Mouse (Mus musculus): ENCODE measurements at regions not wholly inside any gene's neighbourhood (a gene's known extent, or its start where the extent isn't known, plus 50 kb on each side); places are given as distances from the start of the nearest gene placed in this dataset.

DNA sequence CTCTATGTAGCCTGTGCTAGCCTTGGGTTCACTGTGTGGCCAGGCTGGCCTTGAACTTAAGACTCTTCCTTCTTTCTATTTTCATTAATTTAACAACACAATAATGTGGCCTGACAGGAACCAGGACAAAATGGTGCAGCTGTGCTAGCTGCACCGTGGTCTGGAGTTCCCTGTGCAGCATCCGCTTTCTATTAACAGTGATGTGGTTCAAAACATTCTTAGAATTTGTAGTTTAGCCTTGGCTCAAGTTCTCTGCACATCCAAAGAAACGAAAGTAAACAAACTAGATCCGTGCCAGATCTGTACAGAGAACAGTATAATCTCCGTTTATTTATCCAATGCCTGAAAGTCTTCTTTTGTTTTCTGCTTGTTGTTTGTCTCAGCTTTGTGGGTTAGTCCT is 88.5 kb downstream of the Irx1 start:
- DNase-seq (ENCODE audit: low spot score in 2 of 2): no peak

DNA sequence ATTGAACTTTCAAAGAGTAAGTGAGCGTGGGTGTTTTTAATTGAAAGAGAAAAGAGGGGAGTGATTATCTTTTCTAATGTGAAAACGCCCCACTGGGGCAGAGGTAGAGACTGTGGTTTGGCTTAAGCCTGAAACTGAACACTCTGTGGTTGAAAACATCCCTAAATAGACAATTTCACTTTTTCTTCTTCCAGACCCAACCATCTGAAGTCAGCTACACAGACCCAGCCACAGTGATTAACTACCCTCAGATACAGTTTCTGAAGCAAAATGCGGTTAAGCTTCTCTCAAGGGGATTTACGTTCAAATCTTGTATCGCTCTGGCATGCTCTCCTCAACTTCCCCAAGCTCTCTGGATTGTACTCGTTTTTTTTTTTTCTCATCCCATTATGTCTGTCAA is 94.8 kb downstream of the Irx1 start:
- no peak for DNase-seq (ENCODE audit: low spot score in 2 of 2)

DNA sequence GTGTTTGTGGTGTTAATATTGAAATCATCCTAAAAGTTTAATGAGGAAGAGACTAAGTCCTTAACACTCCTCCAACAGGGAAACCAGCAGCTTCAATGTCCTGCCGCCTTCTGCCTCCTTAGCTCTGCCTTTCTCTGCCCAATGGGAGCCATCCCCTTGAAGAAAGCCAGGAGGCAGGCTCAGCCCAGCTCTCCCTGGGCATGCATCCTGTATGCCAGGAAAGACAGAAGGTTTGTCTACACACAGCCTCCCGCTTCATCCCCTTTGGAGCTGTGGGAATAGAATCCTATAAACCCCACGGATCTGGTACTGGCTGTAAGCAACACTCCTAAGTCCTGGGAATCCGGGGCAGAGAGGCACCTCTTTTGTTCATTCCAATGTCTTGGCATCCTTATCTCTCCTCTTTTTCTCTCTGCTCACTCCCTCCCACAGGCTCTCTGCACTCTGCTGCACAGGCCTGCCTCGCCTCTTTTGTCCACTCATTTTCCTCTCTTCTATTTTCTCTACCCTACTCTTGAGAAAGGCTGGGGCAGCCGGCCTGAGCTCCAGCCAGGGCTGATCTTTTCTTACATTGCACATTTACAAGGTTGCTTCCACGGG is 110.0 kb downstream of the Irx1 start:
- DNase-seq (ENCODE audit: low spot score in 2 of 2): no peak

DNA sequence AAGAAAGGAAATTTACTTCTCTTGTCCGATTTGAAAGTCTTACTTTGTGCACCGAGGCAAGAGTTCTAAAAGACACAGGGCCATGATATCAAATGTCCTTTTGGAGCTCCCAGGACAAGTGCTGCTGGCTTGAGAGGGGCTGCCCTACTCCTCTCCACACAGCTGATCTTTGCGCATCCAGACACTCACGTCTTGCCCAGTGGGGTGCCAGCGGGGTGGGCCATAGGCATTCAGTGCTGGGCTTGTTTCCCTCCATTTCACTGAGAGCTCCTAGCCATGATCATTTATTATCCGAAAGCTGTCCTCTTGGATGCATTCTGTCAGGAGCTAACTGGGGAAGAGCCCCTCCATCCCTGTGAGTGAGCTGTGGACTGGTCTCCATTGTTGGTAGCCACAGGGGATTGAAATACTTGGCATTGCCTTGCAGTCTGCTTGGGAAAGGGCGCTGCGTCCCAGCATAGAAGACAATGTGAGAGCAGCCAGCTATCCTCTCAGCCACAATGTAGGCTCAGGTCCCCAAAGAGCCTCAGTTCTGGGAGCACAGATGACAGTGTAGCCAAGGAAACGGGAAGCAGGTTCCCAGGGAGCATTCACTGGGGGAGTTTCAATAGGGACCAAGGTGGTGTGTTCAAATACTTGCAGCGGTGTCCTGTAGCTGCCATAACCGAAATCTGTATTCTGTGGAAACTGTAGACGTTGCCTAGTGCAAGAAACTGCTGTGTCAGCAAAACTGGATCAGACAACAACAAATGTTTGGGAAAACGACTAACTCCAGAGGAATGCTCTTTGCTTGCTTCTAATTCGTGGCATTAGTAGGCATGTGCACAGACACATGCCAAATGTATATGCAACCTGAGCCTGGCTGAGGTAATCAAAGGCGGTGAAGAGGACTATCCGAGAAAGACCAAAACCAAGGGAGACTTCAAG is 159.2 kb downstream of the Irx1 start:
- DNase-seq (ENCODE audit: low spot score in 2 of 2): no peak

DNA sequence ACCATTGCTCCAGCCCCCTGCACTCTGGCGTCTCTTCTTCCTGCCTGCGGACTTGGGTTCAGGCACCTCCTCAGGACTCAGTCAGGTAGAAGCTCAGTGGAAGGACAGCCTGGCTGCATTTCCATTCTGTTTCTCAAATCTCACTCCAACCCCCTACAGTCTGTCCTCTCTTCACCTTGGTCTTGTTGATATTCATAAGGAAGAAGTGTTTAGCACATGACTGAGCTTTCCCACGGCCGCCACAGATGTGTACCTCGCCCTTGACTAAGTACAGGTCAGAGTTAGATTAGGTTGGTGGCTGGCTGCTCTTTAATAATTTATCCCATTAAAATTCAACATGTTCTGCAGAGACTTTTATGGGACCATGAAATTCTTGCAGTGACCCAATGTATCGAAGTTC is 165.2 kb downstream of the Irx1 start:
- DNase-seq (ENCODE audit: low spot score in 2 of 2): no peak

DNA sequence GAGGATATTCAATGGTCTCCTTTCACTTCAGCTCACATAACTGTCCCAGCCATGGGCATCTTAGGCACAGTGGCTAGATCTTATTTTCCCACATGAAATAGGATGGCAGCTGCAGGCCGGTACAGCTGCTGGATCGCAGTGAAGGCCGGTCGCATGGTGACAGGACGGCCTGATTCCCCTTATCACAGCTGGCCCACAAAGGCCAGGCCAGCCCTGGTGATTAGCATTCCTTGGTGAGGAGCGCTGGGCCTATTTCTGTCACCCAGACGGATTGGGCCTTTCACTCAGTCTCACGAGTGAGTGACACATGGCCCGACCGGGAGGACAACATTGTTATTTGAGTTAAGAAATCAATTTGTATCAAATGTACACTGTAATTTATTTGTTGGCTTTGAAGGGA is 178.8 kb downstream of the Irx1 start:
- DNase-seq (ENCODE audit: low spot score in 2 of 2): no peak

DNA sequence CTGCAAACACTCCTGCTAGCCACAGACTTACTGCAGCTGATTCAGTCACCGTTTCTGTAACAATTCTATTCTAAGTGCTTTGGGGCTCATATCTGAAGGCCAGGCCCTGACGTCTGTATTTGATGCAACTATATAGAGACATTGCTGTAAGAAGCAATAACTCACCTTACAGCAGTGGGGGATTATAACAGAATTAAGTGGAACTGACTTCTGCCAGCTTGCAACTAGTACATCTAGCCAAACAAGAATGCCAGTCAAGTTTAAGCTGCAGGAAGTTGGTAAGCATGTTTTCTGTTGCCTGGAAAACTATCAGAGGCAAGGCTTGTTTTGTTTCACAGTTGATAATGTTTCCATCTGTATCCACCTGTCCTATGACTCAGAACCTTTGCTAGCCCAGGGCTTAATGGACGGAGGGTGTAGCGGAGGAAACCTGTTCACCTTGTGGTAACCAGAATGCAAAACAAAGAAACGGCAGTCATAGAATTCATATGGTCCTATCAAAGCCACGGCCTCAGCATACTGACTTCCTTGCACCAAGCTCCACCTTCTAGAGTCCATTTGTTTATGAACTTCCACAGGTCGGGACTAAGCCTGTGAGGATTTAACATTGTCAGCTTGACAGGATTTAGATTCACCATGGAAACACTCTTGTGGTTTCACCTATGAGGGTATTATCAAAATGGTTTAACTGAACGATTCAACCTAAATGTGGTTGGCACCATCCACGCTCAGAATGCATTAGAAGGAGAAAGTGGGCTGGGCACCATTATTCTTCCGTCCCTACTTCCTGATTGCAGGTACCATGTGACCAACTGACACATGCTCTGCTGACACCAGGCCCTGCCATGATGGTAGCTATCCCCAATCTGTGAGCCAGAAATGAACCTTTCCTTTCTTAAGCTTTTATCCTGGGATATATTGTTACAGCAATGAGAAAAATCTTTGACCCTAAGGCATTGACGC is 216.2 kb downstream of the Irx1 start:
- no peak for DNase-seq (ENCODE audit: low spot score in 2 of 2)

DNA sequence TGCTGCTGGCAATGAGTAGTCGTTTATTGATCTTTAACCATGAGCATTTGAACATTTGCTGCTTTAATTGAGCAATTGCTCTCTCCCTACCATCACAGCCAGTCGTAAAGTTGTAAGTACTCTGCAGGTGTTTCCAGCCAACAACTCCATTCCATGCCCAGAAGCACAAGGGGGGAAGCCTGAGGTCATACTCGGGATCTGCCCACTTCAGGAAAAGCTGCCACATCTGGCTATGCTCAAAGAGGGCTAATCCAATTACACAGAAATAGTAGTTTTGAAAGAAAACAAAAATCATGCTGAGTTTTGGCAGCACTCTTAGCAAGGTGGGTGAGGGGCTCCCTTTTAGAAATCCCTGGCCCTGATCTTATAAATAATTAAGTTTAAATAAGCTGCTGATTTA is 217.0 kb downstream of the Irx1 start:
- DNase-seq (ENCODE audit: low spot score in 2 of 2): no peak

DNA sequence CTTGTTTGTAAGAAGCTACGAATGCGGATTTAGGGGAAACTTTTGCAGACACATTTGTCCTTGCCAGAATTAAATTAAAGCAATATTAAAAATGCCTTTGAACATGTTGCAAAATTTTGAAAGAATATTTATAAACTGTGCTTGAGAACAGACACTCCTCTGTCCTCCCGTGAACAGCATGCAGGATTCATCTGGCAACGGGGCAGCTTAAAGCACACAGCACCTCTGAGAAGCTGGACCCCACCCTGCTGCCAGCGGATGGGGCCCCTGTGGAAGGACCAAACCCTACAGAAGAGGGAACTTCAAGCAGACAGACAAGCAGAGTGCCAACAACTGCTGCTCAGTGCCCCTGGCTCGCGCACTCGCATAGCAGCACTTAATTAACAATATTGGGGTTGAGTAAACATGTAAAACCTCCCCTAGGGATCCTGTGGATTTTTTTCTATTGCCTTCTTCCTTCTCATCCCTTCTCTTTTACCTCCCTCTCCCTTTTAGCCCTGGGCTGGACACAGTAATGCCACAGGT is 226.6 kb downstream of the Irx1 start:
- no peak for DNase-seq (ENCODE audit: low spot score in 2 of 2)

DNA sequence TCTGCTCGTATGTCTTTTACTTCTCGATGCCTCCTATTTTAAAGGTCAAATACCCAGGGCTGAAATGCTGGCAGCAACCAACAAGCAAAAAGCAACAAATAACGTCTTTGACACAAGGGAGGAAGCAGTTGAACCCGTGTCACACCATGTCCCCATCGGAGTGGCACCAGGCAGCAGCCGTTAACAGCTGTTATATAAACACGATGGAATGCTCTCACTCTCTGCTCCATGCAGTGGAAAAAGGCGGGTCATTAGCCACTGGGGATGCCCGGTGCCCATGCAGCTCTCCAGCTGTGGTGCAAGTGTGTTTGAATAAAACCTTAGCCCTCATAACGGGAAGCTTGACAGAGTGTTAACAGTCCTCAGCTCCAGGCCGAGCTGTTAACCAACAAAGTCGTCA is 229.3 kb downstream of the Irx1 start:
- DNase-seq (ENCODE audit: low spot score in 2 of 2): peak in 1 of 2 experiments; percentile 2

DNA sequence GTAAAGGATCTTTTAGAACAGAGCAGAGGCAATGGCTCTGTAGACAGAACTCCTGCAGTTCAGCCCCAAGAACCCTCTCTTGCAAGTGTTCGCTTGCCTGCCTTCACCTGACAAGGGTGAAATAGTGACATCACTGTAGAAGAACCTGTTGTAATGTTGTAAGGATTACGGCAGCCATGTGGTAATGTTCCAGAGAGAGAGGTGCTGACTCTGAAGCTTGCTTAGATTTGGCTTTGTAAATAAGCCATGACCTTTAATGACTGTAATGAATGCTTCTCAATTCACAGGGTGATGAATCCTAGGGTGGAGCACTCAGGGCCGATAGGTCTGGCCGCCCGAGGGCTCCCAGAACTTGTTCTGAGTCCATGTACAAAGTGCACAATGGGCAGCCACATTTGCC is 230.2 kb downstream of the Irx1 start:
- DNase-seq (ENCODE audit: low spot score in 2 of 2): no peak

DNA sequence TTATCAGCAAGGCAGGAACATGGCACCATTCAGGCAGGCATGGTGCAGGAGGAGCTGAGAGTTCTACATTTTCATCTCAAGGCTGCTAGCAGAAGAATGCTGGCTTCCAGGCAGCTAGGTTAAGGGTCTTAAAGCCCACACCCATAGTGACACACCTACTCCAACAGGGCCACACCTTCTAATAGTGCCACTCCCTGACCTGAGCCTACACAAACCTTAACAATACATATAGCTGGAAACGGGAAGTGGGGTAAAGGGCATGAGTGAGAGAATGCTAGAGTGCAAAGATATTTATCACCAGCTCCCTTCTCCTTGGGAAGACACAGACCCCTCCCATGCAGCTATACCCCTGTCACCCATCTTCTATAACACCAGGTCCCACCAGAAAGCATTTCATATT is 230.6 kb downstream of the Irx1 start:
- no peak for DNase-seq (ENCODE audit: low spot score in 2 of 2)

DNA sequence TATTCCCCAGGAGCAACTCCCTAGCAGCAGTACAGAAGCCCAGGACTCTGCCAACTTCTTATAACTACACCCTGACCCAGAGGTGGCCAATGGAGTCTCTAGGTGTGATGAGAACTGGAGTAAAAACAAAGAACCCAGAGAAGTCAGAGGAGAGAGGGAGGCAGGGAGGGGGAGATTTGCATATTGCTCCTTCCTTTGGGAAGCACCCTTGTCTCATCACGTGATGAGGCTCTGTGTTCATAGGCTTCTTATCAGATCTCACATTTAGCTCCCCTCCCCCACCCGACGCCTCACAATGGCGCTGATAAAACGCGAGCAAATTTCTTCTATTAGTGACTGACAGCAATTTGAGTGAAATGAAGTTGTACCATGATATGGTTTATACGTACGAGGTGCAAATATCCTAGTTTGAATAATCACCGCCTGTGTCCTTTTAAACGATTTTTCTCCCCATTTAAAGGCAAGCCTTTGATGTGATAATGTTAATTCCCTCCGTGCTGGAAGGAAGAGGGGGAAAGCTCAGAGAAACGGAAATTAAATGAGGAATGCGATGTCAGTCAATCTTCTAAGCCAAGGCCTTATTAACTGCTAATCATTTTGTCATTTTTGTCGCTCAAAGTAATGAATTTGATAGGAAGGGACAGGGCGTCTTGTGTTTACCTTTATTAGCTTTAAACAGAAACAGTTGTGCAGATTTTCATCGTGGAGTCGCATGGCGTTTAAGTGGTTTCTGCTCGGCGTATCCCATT is 273.3 kb downstream of the Irx1 start:
- no peak for DNase-seq (ENCODE audit: low spot score in 2 of 2)

DNA sequence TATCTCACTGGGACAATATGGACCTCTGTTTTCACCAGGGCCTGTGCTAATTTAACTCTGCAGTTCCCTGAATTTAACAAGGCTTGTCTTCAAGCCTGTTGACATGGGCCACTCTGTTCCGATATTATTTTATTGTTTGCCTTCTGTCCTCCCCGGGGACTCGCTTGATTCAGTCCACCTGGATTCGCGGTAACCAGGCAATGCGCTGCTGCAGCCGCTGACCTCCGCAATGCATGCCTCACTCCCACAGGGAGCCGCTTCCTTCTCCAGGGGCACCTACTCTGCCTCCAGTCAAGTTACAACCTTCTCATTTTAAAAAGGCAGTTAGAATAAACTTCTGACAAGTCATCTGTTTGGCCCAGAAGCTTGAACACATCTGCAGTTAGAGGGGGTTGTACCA is 274.3 kb downstream of the Irx1 start:
- DNase-seq (ENCODE audit: low spot score in 2 of 2): no peak

DNA sequence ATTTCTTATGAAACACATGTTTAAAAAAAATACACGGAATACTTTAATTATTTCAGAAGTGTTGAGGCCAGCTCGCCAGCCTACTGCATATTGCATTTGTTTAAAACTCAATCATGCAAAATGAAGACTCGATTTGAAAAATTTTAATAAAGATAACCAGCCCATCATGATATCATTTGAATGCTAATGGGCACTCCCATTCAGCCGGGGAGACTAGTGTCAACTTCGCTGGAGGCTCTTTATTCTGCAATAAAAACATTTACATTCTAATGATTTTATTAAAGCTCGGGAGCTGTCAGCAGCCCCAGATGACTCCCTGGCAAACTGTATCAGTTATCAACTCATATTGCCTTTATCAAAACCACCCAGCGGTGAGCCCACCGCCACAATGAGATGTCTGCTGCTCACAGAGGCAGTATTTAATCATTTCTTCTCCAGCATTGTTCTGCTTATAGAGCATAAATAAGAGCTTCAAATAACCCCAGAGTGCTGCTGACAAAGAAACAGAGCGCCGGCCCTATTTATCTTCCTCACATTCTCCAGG is 287.4 kb downstream of the Irx1 start:
- no peak for DNase-seq (ENCODE audit: low spot score in 2 of 2)

DNA sequence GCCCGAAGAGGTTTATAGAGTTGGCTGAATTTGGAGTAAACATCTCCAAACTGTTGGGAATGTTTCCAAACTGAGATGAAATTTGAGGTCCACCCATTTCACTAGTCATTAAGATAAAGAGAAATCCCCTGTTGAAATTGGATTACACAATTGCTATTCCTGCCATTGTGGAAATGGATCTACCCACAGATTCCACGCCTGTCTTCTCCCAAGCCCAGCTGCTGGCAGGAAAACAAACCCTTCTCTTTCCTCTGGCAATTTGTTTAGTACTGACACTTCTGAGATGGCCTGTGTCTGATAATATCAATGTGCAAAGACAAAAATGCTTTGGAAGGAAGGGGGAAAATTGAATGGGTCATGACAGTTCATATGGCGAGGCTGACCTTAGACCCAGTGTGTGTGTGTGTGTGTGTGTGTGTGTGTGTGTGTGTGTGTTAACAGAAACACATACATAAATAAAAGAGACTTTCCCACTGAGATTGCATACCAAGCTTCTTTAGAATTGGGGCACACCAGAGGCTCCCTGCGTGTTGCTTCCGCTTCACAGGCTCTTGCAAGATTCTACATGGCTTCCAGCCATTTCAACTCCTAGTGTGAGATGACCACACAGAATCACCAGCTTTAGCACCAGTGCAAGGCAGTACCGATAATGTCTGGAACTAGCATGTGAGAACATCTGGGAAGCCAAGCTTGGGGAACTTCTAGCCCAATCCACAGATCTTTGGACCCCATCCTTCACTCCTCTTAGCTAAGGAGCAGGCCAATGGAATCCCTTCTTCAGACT is 293.4 kb downstream of the Irx1 start:
- no peak for DNase-seq (ENCODE audit: low spot score in 2 of 2)

DNA sequence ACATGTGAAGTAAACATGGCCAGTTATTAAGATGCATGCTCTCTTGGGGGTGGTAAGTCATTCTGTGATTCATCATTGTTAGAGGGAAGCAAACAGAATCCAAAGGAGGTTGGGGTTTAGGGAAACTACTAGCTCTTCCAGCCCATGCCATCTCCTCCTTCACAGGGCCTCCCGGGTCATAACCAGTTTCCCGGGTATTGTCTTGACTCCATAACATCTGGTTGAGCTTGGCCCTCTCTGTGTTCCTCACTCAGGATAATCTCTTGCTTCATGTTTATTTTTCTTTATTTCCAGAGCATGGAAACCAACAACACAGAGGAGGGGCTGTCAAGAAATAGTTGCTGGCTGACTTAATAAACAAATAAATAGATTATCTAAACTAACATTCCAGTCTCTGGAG is 295.3 kb downstream of the Irx1 start:
- no peak for DNase-seq (ENCODE audit: low spot score in 2 of 2)

DNA sequence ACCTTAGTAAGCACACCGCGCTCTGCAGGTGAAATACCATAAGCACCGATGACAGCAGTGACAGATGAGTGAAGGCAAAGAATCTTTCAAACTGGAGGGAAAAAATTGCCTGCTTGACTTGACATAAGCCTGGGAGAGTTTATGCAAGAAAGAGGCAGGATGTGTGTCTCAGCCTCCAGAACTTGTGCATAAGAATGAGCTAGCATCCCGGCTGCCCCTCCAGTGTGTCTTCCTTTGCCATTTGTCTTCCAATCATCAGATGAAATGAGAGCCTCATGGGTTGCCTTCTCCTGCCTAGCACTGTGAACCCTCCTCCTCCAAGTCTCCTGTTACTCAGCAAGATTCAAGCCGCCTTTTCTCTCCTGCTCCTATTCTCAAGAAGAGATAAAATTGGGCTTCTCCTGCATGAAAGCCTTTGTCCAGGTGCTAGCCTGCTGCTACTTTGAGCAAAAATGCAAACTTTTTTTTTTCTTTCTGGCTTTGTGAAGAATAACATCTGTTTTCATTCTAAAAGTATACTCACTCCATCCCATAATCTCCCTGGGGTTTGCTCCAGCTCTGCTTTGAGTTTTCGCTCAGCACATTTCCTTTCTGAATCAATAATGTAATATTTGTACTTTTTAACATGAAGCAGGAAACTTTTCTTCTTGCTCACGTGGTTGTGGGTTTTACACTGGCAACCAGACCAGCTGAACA is 298.2 kb downstream of the Irx1 start:
- DNase-seq (ENCODE audit: low spot score in 2 of 2): no peak

DNA sequence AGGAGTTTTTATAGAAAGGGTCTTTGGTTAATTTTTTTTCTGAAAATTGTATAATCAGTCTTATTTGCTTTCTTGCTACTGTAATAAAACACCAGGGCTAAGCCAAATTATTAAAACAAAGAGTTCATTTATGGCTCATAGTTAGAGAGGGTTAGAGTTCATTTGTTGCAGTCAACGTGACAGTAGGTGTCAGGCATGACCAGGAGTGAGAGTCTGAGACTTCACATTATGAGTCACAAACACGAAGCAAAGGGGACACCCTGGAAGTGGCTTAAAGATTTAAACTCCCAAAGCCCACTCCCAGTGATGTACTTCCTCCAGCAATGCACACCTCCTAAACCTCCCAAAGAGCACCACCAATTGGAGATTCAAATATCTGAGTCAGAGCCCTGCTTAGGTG is 305.6 kb downstream of the Irx1 start:
- DNase-seq (ENCODE audit: low spot score in 2 of 2): no peak

Data from spleen, postnatal 36 days (tissue).